Mouse (Mus musculus) erythroblast, embryonic 14.5 days (primary cell): ENCODE data around the gene Rexo1.

Experiments used
- GATA1 ChIP-seq: IDR thresholded peaks from 2 replicates; pipeline ENCODE4 v1.6.1; 2012; ENCODE audit warnings: low read length, inconsistent platforms, mixed read lengths
- TAL1 ChIP-seq: IDR thresholded peaks from 3 replicates; pipeline ENCODE4 v1.6.1; 2012; ENCODE audit warnings: low read length, inconsistent platforms, mixed read lengths

DNA sequence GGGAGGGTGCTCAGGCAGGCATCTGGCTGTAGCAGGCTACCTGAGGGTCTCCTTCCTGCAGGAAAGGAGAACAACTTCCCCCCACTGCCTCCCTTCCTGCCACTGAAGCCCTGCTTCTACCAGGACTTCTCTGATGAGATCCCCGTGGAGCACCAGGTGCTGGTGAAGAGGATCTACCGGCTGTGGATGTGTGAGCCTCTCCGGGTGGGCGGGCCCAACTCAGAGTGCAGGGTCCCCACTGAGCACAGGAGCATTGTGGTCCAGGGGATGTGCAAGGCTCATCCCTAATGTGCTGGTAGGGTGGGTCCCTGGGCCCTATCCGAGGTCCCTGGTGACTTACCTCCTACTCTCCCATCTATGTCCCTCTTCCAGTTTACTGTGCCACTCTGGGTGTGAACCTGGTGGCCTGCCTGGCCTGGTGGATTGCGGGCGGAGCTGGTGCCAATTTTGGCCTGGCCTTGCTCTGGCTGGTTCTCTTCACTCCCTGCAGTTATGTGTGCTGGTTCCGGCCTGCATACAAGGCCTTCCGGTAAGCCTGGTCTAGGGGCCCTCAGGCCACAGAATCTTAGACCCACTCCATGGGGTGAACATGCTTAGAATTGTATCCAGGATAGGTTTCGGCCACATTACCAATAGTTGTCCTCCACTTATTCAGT lies 48.0 kb upstream of the Rexo1 start:
- no peak for TF ChIP-seq GATA1
- no peak for TF ChIP-seq TAL1
